Mouse (Mus musculus): ENCODE data around the gene Srek1.

The Srek1 gene

DNA sequence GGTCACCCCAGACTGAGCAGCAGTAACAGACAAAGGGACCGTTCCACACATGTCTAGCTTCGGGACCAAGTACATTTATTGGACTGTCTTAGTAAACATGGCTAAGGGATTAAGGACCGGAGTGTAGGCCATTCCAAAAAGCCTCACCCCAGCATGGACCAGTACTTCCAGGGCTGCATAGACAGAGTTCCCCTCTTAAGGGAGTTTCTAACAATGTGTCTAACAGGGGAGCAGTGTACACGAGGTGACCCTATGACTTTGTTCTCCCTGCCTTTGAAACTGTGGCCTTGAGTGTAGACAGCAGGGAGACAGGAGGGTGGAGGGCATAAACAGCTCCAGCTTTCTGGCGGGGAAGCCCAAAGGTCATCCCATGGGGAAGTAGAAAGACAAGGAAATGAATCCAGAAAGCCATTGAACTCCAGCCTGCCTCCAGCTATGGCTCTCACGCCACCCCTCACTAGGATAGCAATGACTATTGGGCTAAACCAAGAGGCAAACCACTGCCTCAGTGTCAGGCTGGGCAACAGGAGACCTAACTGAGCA is 68.9 kb downstream of the Srek1 start:
- Histone ChIP-seq H3K9me3 (ENCODE audit: low read length) (peaks cover 23% of the 10 kb centered on the region), H3K36me3 (ENCODE audit: insufficient read depth, low read length) (no peaks in the 10 kb centered on the region), H3K4me1 (replicated peaks; ENCODE audit: low read depth, low read length) (0 out of 2 replicates have a peak, but pooled peaks cover 3% of the 10 kb centered on the region), H3K27me3 (ENCODE audit: insufficient read depth, low read length) (no peaks in the 10 kb centered on the region), H3K4me3 (replicated peaks; ENCODE audit: low read length) (no peak overlapping the region)
- TF ChIP-seq CTCF (conservative IDR thresholded peaks at IDR 0.05; ENCODE audit: low read length) (no peak), POU5F1 (IDR thresholded peaks at IDR 0.05; ENCODE audit: borderline replicate concordance, low read length) (no peak), NANOG (IDR thresholded peaks at IDR 0.05; ENCODE audit: borderline replicate concordance, low read length) (no peak)

DNA sequence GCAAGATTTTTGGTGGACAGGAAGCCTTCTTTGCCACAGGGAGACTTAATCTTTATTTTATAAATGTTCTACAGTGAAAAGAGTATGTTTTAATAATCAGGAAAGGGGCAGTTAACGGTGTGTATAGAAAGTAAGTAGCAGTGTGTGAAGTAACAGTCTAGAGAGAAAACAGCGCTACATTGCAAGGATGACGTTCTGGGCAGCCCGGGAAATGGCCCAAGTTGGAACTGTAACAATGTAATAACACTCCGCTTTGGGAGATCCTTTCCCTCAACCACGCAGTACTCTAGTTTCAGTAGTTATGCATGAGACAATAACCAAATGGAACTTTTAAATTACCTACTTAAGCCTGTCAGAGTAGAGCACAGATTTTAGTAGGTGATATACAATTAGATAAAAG is 70.6 kb downstream of the Srek1 start:
- Histone ChIP-seq H3K4me1 (replicated peaks; ENCODE audit: low read depth, low read length) (0 out of 2 replicates have a peak, but pooled peaks cover 3% of the 10 kb centered on the region), H3K9me3 (ENCODE audit: low read length) (peaks cover 14% of the 10 kb centered on the region), H3K27me3 (ENCODE audit: insufficient read depth, low read length) (no peaks in the 10 kb centered on the region), H3K4me3 (replicated peaks; ENCODE audit: low read length) (no peak overlapping the region), H3K36me3 (ENCODE audit: insufficient read depth, low read length) (no peaks in the 10 kb centered on the region)
- TF ChIP-seq POU5F1 (IDR thresholded peaks at IDR 0.05; ENCODE audit: borderline replicate concordance, low read length) (no peak), CTCF (conservative IDR thresholded peaks at IDR 0.05; ENCODE audit: low read length) (no peak), NANOG (IDR thresholded peaks at IDR 0.05; ENCODE audit: borderline replicate concordance, low read length) (no peak)

DNA sequence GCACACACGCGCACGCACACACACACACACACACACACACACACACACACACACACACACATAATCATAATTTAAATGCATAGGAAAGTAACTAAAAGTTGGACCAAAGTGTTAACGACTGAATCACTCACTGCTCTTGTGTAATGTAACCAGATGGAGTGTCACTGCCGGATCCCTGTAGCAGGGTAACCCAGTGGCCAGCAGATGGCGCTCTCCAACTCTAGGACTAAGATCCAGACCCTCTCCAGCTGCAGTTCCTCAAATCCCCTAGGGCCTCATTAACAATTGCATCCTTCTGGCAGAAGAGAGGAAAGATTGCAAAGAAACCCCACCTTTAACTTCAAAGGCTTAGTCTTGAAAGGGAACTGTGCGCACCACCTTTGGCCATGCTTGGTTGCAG is 71.0 kb downstream of the Srek1 start:
- TF ChIP-seq CTCF (conservative IDR thresholded peaks at IDR 0.05; ENCODE audit: low read length) (peak; percentile 47), POU5F1 (IDR thresholded peaks at IDR 0.05; ENCODE audit: borderline replicate concordance, low read length) (no peak)
- H3K4me1 ChIP-seq (replicated peaks; ENCODE audit: low read depth, low read length) = 0 out of 2 replicates have a peak, but pooled peaks cover 3% of the 10 kb centered on the region
- no peaks in the 10 kb centered on the region for H3K27me3 ChIP-seq (ENCODE audit: insufficient read depth, low read length)
- no peaks in the 10 kb centered on the region for H3K36me3 ChIP-seq (ENCODE audit: insufficient read depth, low read length)
- no peak overlapping the region for H3K4me3 ChIP-seq (replicated peaks; ENCODE audit: low read length)
- H3K9me3 ChIP-seq (ENCODE audit: low read length) = peaks cover 12% of the 10 kb centered on the region

DNA sequence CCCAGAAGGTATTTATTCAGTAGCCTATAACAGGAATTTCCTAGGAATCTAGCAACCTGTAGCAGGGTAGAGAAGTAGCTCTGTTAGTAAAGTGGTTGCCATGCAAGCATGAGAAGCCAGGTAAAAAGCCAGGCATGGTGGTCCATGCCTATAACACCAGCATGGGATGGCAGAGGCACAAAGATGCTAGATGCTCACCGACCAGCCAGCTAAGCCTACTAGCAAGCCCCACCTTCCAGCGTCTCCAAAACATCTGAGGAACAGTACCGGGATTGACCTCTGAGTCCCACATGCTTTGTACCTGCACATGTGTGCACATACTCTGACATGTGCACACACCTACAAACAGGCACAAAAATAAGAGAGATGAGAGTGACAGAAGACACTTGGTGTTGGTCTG is 72.1 kb downstream of the Srek1 start:
- no peak overlapping the region for H3K4me3 ChIP-seq (replicated peaks; ENCODE audit: low read length)
- H3K4me1 ChIP-seq (replicated peaks; ENCODE audit: low read depth, low read length) = 0 out of 2 replicates have a peak, but pooled peaks cover 3% of the 10 kb centered on the region
- H3K36me3 ChIP-seq (ENCODE audit: insufficient read depth, low read length) = no peaks in the 10 kb centered on the region
- H3K9me3 ChIP-seq (ENCODE audit: low read length) = peaks cover 11% of the 10 kb centered on the region
- no peak for TF ChIP-seq CTCF (conservative IDR thresholded peaks at IDR 0.05; ENCODE audit: low read length)
- TF ChIP-seq POU5F1 (IDR thresholded peaks at IDR 0.05; ENCODE audit: borderline replicate concordance, low read length) = no peak
- TF ChIP-seq NANOG (IDR thresholded peaks at IDR 0.05; ENCODE audit: borderline replicate concordance, low read length) = no peak
- no peaks in the 10 kb centered on the region for H3K27me3 ChIP-seq (ENCODE audit: insufficient read depth, low read length)

DNA sequence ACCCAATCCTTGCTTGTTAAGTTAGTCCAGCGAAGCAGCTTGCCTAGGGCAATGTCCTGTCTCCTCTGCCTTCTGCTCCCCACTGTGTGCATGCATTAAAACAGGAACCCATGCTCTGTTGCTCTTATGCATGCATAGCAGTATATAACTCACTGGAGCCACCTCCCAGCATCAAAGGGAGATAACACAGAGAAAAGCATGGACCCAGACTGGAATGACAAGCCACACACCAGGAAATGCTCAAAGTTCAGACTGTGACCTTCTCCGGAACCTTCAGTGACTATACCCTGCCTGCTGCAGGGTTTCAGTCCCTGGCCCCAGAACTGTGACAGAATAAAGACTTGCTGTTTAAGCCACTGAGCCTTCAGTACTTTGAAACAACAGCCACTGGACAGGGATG is 73.7 kb downstream of the Srek1 start:
- Histone ChIP-seq H3K4me1 (replicated peaks; ENCODE audit: low read depth, low read length) (0 out of 2 replicates have a peak, but pooled peaks cover 3% of the 10 kb centered on the region), H3K9me3 (ENCODE audit: low read length) (peaks cover 11% of the 10 kb centered on the region), H3K36me3 (ENCODE audit: insufficient read depth, low read length) (no peaks in the 10 kb centered on the region), H3K4me3 (replicated peaks; ENCODE audit: low read length) (no peak overlapping the region), H3K27me3 (ENCODE audit: insufficient read depth, low read length) (no peaks in the 10 kb centered on the region)
- TF ChIP-seq CTCF (conservative IDR thresholded peaks at IDR 0.05; ENCODE audit: low read length) (no peak), NANOG (IDR thresholded peaks at IDR 0.05; ENCODE audit: borderline replicate concordance, low read length) (no peak), POU5F1 (IDR thresholded peaks at IDR 0.05; ENCODE audit: borderline replicate concordance, low read length) (no peak)

DNA sequence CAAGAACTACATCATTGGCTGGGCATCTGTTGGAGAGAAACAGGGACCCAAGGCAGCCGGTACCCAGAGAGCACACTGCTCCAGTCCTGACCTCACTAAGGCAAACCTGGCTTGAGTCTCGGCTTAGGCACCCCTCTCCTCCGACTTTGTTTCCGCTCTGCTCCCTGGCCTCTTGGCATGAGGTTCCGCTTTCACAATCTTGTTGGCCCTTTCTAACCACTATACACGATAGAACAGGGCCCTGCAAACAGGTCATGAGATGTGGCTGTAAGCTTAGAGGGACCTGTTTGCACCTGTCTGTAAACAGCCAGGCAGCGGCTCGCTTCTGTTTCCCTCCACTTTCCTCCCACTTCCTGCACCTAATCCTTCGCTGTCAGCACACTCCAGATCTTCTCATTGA is 76.4 kb downstream of the Srek1 start:
- Histone ChIP-seq H3K27me3 (ENCODE audit: insufficient read depth, low read length) (no peaks in the 10 kb centered on the region), H3K4me3 (replicated peaks; ENCODE audit: low read length) (no peak overlapping the region), H3K9me3 (ENCODE audit: low read length) (no peaks in the 10 kb centered on the region), H3K36me3 (ENCODE audit: insufficient read depth, low read length) (no peaks in the 10 kb centered on the region), H3K4me1 (replicated peaks; ENCODE audit: low read depth, low read length) (0 out of 2 replicates have a peak, but pooled peaks cover 3% of the 10 kb centered on the region)
- TF ChIP-seq POU5F1 (IDR thresholded peaks at IDR 0.05; ENCODE audit: borderline replicate concordance, low read length) (no peak), NANOG (IDR thresholded peaks at IDR 0.05; ENCODE audit: borderline replicate concordance, low read length) (no peak), CTCF (conservative IDR thresholded peaks at IDR 0.05; ENCODE audit: low read length) (no peak)

DNA sequence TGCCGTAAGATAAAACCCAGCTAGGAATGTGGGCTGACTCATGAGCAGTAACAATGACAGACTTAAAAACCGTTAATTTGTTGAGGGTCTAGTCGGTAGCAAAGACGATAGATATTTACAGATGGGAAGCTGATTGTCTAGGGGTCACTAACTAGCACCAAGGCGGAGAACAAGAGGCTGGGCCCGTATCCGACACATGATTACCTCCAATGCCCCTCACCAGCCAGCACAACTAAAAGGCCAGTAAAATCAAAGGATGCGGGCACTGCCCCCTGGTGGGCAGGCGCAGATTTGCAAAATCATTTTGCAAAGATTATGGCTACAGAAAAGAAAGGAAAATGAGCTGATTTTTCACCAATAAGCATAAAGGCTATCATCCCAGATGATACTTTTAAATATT is 78.2 kb downstream of the Srek1 start:
- H3K27me3 ChIP-seq (ENCODE audit: insufficient read depth, low read length) = no peaks in the 10 kb centered on the region
- H3K4me3 ChIP-seq (replicated peaks; ENCODE audit: low read length) = no peak overlapping the region
- 0 out of 2 replicates have a peak, but pooled peaks cover 3% of the 10 kb centered on the region for H3K4me1 ChIP-seq (replicated peaks; ENCODE audit: low read depth, low read length)
- H3K9me3 ChIP-seq (ENCODE audit: low read length) = no peaks in the 10 kb centered on the region
- no peaks in the 10 kb centered on the region for H3K36me3 ChIP-seq (ENCODE audit: insufficient read depth, low read length)
- no peak for TF ChIP-seq NANOG (IDR thresholded peaks at IDR 0.05; ENCODE audit: borderline replicate concordance, low read length)
- TF ChIP-seq CTCF (conservative IDR thresholded peaks at IDR 0.05; ENCODE audit: low read length) = peak; percentile 79
- no peak for TF ChIP-seq POU5F1 (IDR thresholded peaks at IDR 0.05; ENCODE audit: borderline replicate concordance, low read length)

DNA sequence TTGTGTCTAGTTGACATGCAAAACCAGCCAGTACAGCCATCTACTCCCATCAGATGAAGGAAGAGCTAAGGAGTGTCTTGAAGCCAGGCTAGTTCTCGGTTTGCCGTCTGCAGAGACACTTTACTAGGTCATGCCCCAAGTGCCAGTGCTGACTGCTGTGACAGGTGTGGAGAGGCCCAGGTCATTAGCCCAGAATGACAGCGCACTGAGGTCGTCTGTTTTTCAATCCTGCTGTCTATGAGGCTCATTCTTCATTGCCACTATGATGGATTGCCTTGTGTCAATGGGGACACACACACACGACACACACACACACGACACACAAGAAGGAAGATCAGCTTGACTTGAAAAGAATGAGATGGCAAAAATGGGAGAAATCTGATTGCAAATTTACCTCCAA is 79.0 kb downstream of the Srek1 start:
- TF ChIP-seq NANOG (IDR thresholded peaks at IDR 0.05; ENCODE audit: borderline replicate concordance, low read length) = no peak
- TF ChIP-seq CTCF (conservative IDR thresholded peaks at IDR 0.05; ENCODE audit: low read length) = no peak
- no peak for TF ChIP-seq POU5F1 (IDR thresholded peaks at IDR 0.05; ENCODE audit: borderline replicate concordance, low read length)
- Histone ChIP-seq H3K36me3 (ENCODE audit: insufficient read depth, low read length) (no peaks in the 10 kb centered on the region), H3K4me3 (replicated peaks; ENCODE audit: low read length) (no peak overlapping the region), H3K9me3 (ENCODE audit: low read length) (no peaks in the 10 kb centered on the region), H3K4me1 (replicated peaks; ENCODE audit: low read depth, low read length) (no peaks in the 10 kb centered on the region), H3K27me3 (ENCODE audit: insufficient read depth, low read length) (no peaks in the 10 kb centered on the region)
